Mouse (Mus musculus) heart, adult 9 months (tissue): ENCODE data around the gene Tmem273.

Experiments
- DNase-seq, 2 experiments: peaks; one replicate each; pipeline ENCODE4 v3.0.0; 2022; ENCODE audit warnings: low spot score in 2 of 2

Gene Tmem273

DNA sequence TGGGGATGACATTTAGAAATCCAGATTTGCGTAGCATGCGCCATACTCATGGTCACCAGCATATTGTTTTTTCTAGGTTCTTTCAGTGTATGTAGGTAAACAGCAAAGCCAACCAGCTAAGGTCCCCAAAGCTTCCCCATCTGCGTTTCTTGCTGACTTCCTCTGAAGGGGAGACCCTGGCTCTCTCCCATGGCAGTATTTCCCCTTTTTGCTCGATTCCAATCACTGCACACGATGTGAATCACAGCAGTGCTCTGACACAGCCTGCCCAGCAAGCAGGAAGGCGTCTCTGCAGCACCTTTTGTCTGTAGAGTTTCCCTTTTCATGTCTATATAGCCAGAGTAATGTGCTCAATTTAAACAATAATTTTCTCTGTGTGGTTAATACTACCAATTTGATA is 26.7 kb downstream of the Tmem273 start:
- DNase-seq, result no peak

DNA sequence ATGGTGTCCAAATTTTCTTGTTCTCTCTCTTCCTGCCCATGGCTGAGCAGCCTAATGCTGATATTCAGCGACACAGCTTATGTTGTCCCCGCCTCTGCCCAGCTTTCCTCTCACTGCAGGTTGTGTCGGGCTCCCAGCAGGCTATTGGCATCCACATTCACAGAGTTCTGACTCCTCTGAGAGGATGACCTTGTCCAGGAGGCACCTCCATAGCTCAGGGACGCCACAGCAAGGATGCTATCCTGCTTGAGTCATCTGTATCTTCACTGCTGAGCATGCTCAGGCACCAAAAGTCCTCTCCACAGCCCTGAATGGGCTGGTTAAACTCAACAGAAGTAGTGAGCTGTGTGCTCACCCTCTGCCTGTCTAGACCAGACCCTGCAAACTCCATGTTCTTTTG is 29.2 kb downstream of the Tmem273 start:
- DNase-seq, result no peak

GRCm38 (mm10) chr14:32816533-32816932 is 30.8 kb downstream of the Tmem273 start:
- no peak for DNase-seq

- peak in 1 of 2 experiments; percentile 64 for DNase-seq
Measured at GRCm38 (mm10) chr14:32817258-32817657, 31.5 kb downstream of the Tmem273 start.

DNA sequence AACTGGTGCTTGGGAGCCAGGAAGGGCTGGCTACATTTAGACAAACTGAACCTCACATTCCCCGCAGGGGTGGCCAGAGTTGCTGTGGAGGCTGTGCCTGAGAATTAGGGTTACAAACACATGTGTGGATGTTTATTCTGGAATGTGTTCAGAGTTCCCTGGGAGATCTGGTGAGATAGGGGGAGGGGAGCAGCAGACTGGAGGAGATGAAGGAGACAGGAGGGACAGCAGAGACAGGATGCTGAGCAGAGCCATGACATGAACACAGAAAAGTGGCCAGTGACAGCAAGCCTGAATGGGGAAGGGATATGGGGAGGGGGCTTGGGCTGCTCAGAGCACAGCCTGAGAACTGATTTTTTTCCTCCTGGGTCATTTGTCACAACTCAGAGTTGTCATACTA is 33.5 kb downstream of the Tmem273 start:
- DNase-seq, result no peak

DNA sequence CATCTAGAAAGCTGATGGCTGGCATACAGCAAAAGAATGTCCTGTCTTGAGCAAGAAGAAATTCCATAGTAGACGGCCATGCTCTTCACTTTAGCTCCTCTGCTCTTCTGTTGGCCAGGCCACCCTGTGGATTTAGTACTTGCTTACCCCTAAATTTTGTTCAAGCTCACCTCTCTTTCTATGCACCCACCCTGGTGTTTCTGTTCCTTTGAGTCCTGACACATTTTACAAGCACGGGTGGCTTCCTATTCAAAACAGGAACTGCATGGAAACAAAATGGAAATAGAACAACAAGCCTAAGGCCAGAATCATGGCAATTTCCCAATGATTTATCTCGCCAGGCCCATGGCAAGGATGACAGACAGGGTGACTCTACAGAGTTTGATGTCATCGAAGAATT is 37.0 kb downstream of the Tmem273 start:
- no peak for DNase-seq

- DNase-seq, result no peak
Measured at GRCm38 (mm10) chr14:32823861-32824260, 38.1 kb downstream of the Tmem273 start.

GRCm38 (mm10) chr14:32824267-32825150 is 38.7 kb downstream of the Tmem273 start:
- DNase-seq, result no peak

- DNase-seq, result peak; percentile 30 to 44
Measured at GRCm38 (mm10) chr14:32825426-32826032, 39.8 kb downstream of the Tmem273 start.

DNA sequence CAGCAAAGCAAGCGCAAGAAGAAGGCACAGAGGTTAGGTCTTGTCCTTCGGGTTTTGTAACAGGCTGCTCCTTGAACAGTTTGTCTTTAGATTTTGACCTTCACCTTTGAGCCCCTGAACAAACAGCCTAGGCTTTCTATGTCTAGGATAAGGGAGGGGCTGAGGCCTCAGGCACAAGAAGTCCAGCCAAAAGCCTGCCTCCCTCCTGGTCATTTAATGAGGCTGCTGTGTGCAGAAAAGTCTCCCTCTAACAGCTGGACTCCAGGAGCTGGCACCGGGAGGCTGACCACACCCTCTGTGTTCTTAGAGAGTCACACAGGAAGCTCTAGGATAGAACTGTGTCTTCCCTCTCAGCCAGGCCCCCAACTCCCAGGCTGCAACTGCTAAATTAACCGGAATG is 41.4 kb downstream of the Tmem273 start:
- peak; percentile 69 to 70 for DNase-seq

GRCm38 (mm10) chr14:32827994-32828650 is 42.4 kb downstream of the Tmem273 start:
- peak; percentile 75 to 82 for DNase-seq

GRCm38 (mm10) chr14:32833847-32834246 is 48.1 kb downstream of the Tmem273 start, which contains the start of gene Fam170b:
Gene Fam170b, plus strand, starts transcription at chr14:32833962.
- no peak for DNase-seq

DNA sequence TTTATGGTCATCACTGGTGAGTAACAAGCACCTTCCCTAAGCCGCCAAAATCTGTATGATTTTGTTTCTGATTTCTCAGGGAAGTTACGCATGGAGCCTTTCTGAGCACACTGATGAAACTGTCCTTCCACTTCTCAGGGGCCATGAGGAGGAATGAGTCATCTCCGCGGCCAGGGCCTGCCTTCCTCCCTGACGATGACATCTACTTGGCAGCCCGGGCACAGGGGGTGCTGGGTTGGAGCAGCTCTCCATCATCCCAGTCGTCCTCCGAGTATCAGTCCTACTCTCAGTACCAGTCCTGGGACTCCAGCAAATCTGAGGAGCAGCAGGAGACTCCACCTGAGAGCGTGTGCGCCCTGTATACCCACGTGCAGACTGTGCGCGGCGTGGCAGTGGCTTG is 49.4 kb downstream of the Tmem273 start:
- DNase-seq, result no peak

DNA sequence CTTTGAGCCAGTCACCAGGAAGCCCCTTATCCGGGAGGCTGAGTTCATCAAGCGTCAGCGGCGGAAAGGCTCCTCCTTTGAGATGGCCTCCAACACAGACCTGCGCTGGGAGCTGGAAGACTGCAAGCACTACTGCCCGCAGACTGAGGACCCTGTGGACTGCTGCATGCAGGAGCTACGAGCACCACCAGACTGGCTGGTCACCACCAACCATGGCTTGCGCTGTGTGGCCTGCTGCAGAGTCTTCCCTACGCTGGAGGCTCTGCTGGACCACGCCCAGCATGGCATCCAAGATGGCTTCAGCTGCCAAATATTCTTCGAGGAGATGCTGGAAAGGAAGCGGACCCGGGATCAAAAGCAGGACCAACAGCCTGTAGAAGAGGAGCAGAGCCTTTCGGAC is 49.8 kb downstream of the Tmem273 start:
- DNase-seq, result no peak

- no peak for DNase-seq
Measured at GRCm38 (mm10) chr14:32836191-32836590, 50.4 kb downstream of the Tmem273 start.

- DNase-seq, result no peak
Measured at GRCm38 (mm10) chr14:32842052-32842451, 56.3 kb downstream of the Tmem273 start.

- no peak for DNase-seq
Measured at GRCm38 (mm10) chr14:32854059-32854458, 68.3 kb downstream of the Tmem273 start.

GRCm38 (mm10) chr14:32856246-32856645 is 70.5 kb downstream of the Tmem273 start:
- DNase-seq, result no peak

GRCm38 (mm10) chr14:32856681-32857328 is 71.0 kb downstream of the Tmem273 start, which contains the start of gene Vstm4:
Gene Vstm4, plus strand, starts transcription at chr14:32856756.
- DNase-seq, result peak; percentile 70 to 74

- no peak for DNase-seq
Measured at GRCm38 (mm10) chr14:32858361-32858760, 72.6 kb downstream of the Tmem273 start.

- DNase-seq, result no peak
Measured at GRCm38 (mm10) chr14:32858941-32859510, 73.3 kb downstream of the Tmem273 start.
